Mouse (Mus musculus): Measurements from ENCODE around the gene Gpr22.

Gpr22 gene

GRCm38 (mm10) chr12:31713600-31713999 is at the start of gene Gpr22:
TSS of gene Gpr22 (minus strand) at chr12:31713947.
- DNase-seq (ENCODE audit: low spot score in 2 of 2), result peak in 1 of 2 experiments; percentile 19

GRCm38 (mm10) chr12:31755885-31756755 is 42.4 kb upstream of the Gpr22 start:
- DNase-seq (ENCODE audit: low spot score in 2 of 2), result no peak

- DNase-seq (ENCODE audit: low spot score in 2 of 2), result no peak
Observed at GRCm38 (mm10) chr12:31754465-31754864, 40.7 kb upstream of the Gpr22 start.

GRCm38 (mm10) chr12:31749846-31750245 is 36.1 kb upstream of the Gpr22 start:
- DNase-seq (ENCODE audit: low spot score in 2 of 2), result no peak

GRCm38 (mm10) chr12:31747301-31747700 is 33.6 kb upstream of the Gpr22 start:
- no peak for DNase-seq (ENCODE audit: low spot score in 2 of 2)

- DNase-seq (ENCODE audit: low spot score in 2 of 2), result no peak
Observed at GRCm38 (mm10) chr12:31734616-31735015, 20.9 kb upstream of the Gpr22 start.

- DNase-seq (ENCODE audit: low spot score in 2 of 2), result no peak
Observed at GRCm38 (mm10) chr12:31730126-31730525, 16.4 kb upstream of the Gpr22 start.

- no peak for DNase-seq (ENCODE audit: low spot score in 2 of 2)
Observed at GRCm38 (mm10) chr12:31726707-31727106, 13.0 kb upstream of the Gpr22 start.

- DNase-seq (ENCODE audit: low spot score in 2 of 2), result no peak
Observed at GRCm38 (mm10) chr12:31725511-31726275, 11.9 kb upstream of the Gpr22 start.

GRCm38 (mm10) chr12:31724576-31724975 is 10.8 kb upstream of the Gpr22 start:
- DNase-seq (ENCODE audit: low spot score in 2 of 2), result no peak

- no peak for DNase-seq (ENCODE audit: low spot score in 2 of 2)
Observed at GRCm38 (mm10) chr12:31719586-31720275, 6.0 kb upstream of the Gpr22 start.

- no peak for DNase-seq (ENCODE audit: low spot score in 2 of 2)
Observed at GRCm38 (mm10) chr12:31714070-31714469, 323 bp upstream of the Gpr22 start.

GRCm38 (mm10) chr12:31712727-31713126 is 1.0 kb downstream of the Gpr22 start:
- DNase-seq (ENCODE audit: low spot score in 2 of 2), result no peak

- DNase-seq (ENCODE audit: low spot score in 2 of 2), result no peak
Observed at GRCm38 (mm10) chr12:31712233-31712632, 1.5 kb downstream of the Gpr22 start.

GRCm38 (mm10) chr12:31709665-31710064 is 4.1 kb downstream of the Gpr22 start:
- no peak for DNase-seq (ENCODE audit: low spot score in 2 of 2)

- no peak for DNase-seq (ENCODE audit: low spot score in 2 of 2)
Observed at GRCm38 (mm10) chr12:31707531-31707930, 6.2 kb downstream of the Gpr22 start.

- no peak for DNase-seq (ENCODE audit: low spot score in 2 of 2)
Observed at GRCm38 (mm10) chr12:31706168-31706567, 7.6 kb downstream of the Gpr22 start.

GRCm38 (mm10) chr12:31703904-31704303 is 9.8 kb downstream of the Gpr22 start:
- DNase-seq (ENCODE audit: low spot score in 2 of 2), result no peak

GRCm38 (mm10) chr12:31701411-31701810 is 12.3 kb downstream of the Gpr22 start:
- DNase-seq (ENCODE audit: low spot score in 2 of 2), result no peak

GRCm38 (mm10) chr12:31700623-31701347 is 13.0 kb downstream of the Gpr22 start:
- no peak for DNase-seq (ENCODE audit: low spot score in 2 of 2)

GRCm38 (mm10) chr12:31693278-31693677 is 20.5 kb downstream of the Gpr22 start:
- DNase-seq (ENCODE audit: low spot score in 2 of 2), result no peak

- no peak for DNase-seq (ENCODE audit: low spot score in 2 of 2)
Observed at GRCm38 (mm10) chr12:31686679-31687078, 27.1 kb downstream of the Gpr22 start.
